Mouse (Mus musculus) intestine, embryonic 16.5 days (tissue): Measurements from ENCODE around the gene Mybpc1. TPM values are rescaled to one million over a fixed set of nuclear protein-coding genes. Genes with fewer than 3 reads are reported as not detected.

ENCODE experiments used
- ATAC-seq: fragments of 200-750 bp; cut with Nextera tagmentation; 2 replicates; pipeline ENCODE4 v1.8.0; 2017; ENCODE audit warnings: moderate TSS enrichment, moderate library complexity
- H3K27ac ChIP-seq: fragments of 300-500 bp; sonication (generic); 2 replicates; pipeline ENCODE4 v1.5.1; 2014; ENCODE audit warnings: mild to moderate bottlenecking, low read length
- H3K27me3 ChIP-seq: fragments of 300-500 bp; sonication (generic); replicated peaks from 2 replicates; pipeline ENCODE4 v1.6.1; 2014; ENCODE audit warnings: low read length, control low read depth, mixed read lengths; ENCODE audit not compliant: control insufficient read depth, insufficient read depth
- H3K36me3 ChIP-seq: fragments of 300-500 bp; sonication (generic); 2 replicates; pipeline ENCODE4 v1.6.1; 2014; ENCODE audit warnings: low read length, control low read depth; ENCODE audit not compliant: control insufficient read depth, insufficient read depth
- H3K4me1 ChIP-seq: fragments of 300-500 bp; sonication (generic); 2 replicates; pipeline ENCODE4 v1.6.1; 2014; ENCODE audit warnings: low read length, control low read depth, mixed read lengths; ENCODE audit not compliant: control insufficient read depth, insufficient read depth
- H3K4me2 ChIP-seq: fragments of 300-500 bp; sonication (generic); 2 replicates; pipeline ENCODE4 v1.6.1; 2014; ENCODE audit warnings: low read depth, low read length, control low read depth
- H3K4me3 ChIP-seq: fragments of 300-500 bp; sonication (generic); 2 replicates; pipeline ENCODE4 v1.5.1; 2014; ENCODE audit warnings: mild to moderate bottlenecking, low read length
- H3K9ac ChIP-seq: fragments of 300-500 bp; sonication (generic); 2 replicates; pipeline ENCODE4 v1.6.1; 2014; ENCODE audit warnings: low read depth, low read length
- H3K9me3 ChIP-seq: fragments of 300-500 bp; sonication (generic); 2 replicates; pipeline ENCODE4 v1.6.1; 2016; ENCODE audit warnings: low read length, control low read depth; ENCODE audit not compliant: control insufficient read depth
- WGBS: fragments of 180-500 bp; shearing (Covaris S2); extraction: QIAGEN DNeasy Blood & Tissue Kit; methylation state at CpG from one replicate; pipeline ENCODE4 v1.1.7; 2014; 5-methylcytosine and 5-hydroxymethylcytosine counted together
- polyA plus RNA-seq: library from polyadenylated mRNA; unstranded; fragments of >200 nt; fragmentation: Nextera tagmentation; extraction: Ambion mirVana; gene quantifications from 2 replicates; pipeline ENCODE4 v1.2.1, GENCODE M21; 2015

Mybpc1 gene
- polyA plus RNA-seq: 1.9 and 2.8 TPM in 2 replicates

DNA sequence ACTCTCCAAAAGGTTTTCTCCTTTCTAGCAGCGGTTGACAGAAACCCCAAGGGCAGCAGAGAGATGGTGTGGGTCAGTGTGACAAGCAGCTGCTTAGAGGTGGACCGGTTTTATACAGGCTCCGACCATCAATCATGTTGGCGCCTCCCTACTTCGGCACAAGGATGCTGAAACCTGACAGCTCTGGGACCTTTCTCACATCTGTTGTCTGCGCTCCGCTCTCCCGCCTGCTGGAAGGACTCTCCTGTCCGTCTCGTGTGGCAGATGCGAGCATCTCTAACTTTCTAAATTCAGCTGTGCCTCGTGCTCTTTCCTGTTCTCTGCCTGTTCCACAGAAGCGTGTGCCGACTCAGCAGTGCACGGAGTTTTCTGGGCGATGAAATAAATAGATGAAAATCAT, at the start of gene Mybpc1:
Mybpc1 (minus strand) TSS at position 210 of the 400 bp plus-strand sequence.
- H3K4me1 ChIP-seq: no peaks in the 10 kb centered on the region
- no peak for ATAC-seq
- no peaks in the 10 kb centered on the region for H3K27me3 ChIP-seq
- 27% methylated on average over 16 of the region's 16 CpGs for WGBS
- no peak within 1 kb of the TSS for H3K4me2 ChIP-seq
- no peak within 1 kb of the TSS for H3K27ac ChIP-seq
- no peak within 1 kb of the TSS for H3K4me3 ChIP-seq
- H3K36me3 ChIP-seq: no peaks in the 10 kb centered on the region
- H3K9ac ChIP-seq: no peak within 1 kb of the TSS
- H3K9me3 ChIP-seq: no peaks in the 10 kb centered on the region

DNA sequence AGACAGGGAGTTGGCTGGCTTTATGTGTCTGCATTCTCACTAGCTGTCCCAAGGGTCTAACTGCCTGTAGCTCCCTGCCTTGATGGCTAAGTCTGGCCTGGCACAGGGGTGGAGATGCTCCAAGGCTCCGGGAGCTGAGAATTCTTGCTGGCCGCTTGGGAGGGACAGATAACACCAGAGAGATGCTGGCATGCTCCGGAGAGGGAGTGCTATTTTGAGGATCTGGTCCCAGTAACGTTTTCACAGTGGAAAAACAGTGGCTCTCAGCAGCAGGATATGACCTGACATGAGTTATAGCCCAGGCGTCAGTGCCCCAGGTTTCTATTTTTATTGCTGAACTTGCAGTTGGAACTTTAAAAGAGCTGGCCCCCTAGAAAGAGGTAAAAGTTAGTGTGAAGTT, 40.5 kb upstream of the Mybpc1 start:
- no peaks in the 10 kb centered on the region for H3K27me3 ChIP-seq
- H3K4me1 ChIP-seq: 0 out of 2 replicates have a peak, but pooled peaks cover 2% of the 10 kb centered on the region
- no peaks in the 10 kb centered on the region for H3K9me3 ChIP-seq
- WGBS: 49% methylated on average over 5 of the region's 5 CpGs
- H3K27ac ChIP-seq: no peak overlapping the region
- H3K4me3 ChIP-seq: no peak overlapping the region
- no peak overlapping the region for H3K9ac ChIP-seq
- no peak overlapping the region for H3K4me2 ChIP-seq
- H3K36me3 ChIP-seq: no peaks in the 10 kb centered on the region
- ATAC-seq: no peak

DNA sequence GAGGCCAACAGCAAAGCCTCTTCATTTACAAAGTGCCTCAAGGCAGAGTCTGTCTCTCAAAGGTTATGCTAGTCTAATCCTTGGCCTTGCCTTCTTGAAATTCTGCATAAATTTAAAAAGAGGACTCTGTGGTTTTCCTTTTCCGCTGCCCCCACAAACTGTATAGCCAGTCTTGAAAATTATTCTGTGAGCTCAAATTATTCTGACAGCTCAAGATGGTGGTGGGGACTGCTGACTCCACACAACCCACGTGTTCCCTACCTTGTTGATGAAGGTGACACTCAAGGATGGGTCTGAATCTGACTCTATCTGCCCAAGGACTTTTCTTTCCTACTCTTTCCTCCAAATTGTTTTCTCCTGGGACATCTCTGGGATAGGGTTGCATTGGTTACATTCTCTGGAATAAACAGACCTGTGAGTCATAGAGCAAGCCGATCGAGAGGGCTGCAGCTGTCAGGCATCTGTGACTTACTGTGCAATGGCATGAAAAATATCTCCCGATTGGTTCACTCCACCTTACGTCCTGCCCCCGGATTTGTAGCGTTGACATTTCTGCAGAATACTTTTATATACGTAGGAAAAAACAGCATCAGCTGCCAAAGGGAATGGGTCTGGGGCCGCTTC, 26.5 kb upstream of the Mybpc1 start:
- Histone ChIP-seq H3K9me3 (no peaks in the 10 kb centered on the region), H3K4me1 (no peaks in the 10 kb centered on the region), H3K27me3 (no peaks in the 10 kb centered on the region), H3K36me3 (no peaks in the 10 kb centered on the region), H3K4me2 (no peak overlapping the region), H3K4me3 (no peak overlapping the region), H3K9ac (no peak overlapping the region), H3K27ac (no peak overlapping the region)
- ATAC-seq: no peak
- WGBS: 67% methylated on average over 10 of the region's 10 CpGs

DNA sequence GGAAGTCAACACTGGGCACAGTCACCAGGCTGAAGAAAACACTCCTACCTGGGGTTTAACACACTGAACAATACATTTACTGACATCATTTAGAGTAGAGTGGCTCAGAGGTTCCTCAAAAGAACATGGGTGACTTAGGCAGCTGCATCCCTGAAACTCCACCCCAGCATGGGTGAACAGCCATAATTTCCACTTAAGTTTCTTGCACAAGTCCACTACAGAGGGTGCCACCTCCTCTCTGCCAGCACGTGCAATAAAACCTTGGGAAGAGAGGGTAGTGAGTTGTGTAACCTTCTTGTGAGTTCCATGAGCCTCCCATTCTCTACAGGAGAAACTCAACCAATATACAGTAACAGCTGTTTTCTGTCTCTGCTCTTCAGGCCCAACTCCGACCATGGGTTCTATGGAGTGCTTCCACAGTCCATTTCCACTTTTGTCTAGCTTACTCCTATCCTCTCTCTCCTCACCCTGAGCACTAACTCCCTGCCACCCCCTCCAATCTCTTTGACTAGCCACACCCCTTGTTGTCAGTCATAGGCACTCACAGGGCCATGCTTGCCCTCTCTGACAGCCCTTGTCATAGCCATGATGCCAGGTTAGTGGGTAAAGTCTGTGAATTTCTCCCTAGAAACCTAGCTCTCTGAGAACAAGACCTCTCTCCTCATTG, 25.8 kb upstream of the Mybpc1 start:
- no peak overlapping the region for H3K4me3 ChIP-seq

DNA sequence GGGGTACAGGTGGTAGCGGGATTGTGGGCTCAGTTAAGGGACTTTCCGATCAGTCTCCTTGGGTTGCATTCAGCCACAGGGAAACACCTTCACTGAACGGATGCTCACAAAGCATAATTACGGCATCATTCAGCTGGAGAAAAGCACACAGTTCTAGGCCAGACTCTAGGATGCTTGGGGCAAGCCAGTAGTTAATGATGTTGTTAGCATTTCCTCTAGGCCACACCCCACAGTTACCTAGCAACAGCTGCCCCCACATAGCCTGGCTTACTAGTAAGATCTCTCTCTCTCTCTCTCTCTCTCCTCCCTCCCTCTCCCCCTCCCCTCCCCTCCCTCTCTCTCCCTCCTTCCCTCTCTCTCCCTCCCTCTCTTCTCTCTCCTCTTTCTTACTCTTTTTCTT, 22.1 kb upstream of the Mybpc1 start:
- Histone ChIP-seq H3K9ac (no peak overlapping the region), H3K4me2 (no peak overlapping the region), H3K27ac (no peak overlapping the region), H3K36me3 (no peaks in the 10 kb centered on the region), H3K4me1 (no peaks in the 10 kb centered on the region), H3K4me3 (no peak overlapping the region), H3K27me3 (no peaks in the 10 kb centered on the region), H3K9me3 (no peaks in the 10 kb centered on the region)
- WGBS: 77% methylated on average over 4 of the region's 4 CpGs
- ATAC-seq: no peak

More for the DNA sequence above, 25.8 kb upstream of the Mybpc1 start:
- H3K36me3 ChIP-seq: no peaks in the 10 kb centered on the region
- ATAC-seq: no peak
- no peak overlapping the region for H3K27ac ChIP-seq
- H3K27me3 ChIP-seq: no peaks in the 10 kb centered on the region
- WGBS: 84% methylated on average over 2 of the region's 2 CpGs
- no peak overlapping the region for H3K9ac ChIP-seq
- H3K4me1 ChIP-seq: no peaks in the 10 kb centered on the region
- no peaks in the 10 kb centered on the region for H3K9me3 ChIP-seq
- no peak overlapping the region for H3K4me2 ChIP-seq

DNA sequence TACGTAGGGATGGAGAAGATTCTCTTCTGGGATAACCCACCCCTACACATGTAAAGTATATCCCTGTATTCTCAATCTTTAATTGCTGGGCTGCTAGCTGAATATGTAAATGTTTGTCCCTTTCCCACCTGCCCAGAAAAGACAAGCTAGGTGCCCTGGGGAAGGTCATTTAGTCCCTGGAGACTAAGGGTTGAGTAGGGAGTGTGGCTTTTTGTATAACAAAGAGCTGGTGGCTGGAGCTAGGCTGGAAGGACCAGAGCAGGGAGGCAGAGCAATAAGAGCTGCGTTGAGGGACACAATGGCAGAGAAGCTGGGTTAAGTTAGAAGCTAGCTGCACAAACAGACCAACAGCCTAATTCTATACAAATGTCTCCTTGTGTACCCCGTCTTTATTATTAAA, 21.2 kb upstream of the Mybpc1 start:
- Histone ChIP-seq H3K36me3 (no peaks in the 10 kb centered on the region), H3K4me2 (no peak overlapping the region), H3K4me3 (no peak overlapping the region), H3K4me1 (no peaks in the 10 kb centered on the region), H3K9me3 (no peaks in the 10 kb centered on the region), H3K27ac (no peak overlapping the region), H3K9ac (no peak overlapping the region), H3K27me3 (no peaks in the 10 kb centered on the region)
- WGBS: 74% methylated on average over 3 of the region's 3 CpGs
- ATAC-seq: no peak

DNA sequence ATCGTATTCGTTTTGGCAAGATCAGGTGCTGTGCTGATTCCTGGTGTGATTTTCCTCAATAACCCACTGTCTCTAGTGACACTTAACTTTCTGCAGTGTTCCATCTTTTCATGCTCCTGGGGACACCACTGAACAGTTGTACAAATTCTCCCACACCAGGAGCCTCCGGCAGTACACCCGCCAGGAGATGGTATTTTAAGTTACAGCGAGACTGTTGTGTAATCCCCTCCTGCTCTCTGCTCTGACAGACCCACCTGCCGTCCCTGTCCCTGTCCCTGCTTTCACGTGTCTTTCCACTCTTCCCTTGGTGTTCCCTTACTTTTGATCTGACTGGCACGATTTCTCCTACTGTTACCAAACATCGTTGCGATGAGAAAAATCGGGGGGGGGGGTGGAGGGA, 19.3 kb upstream of the Mybpc1 start:
- Histone ChIP-seq H3K4me3 (no peak overlapping the region), H3K4me1 (no peaks in the 10 kb centered on the region), H3K9me3 (no peaks in the 10 kb centered on the region), H3K27ac (no peak overlapping the region), H3K36me3 (no peaks in the 10 kb centered on the region), H3K4me2 (no peak overlapping the region), H3K27me3 (no peaks in the 10 kb centered on the region), H3K9ac (no peak overlapping the region)
- no peak for ATAC-seq
- WGBS: 88% methylated on average over 11 of the region's 11 CpGs

DNA sequence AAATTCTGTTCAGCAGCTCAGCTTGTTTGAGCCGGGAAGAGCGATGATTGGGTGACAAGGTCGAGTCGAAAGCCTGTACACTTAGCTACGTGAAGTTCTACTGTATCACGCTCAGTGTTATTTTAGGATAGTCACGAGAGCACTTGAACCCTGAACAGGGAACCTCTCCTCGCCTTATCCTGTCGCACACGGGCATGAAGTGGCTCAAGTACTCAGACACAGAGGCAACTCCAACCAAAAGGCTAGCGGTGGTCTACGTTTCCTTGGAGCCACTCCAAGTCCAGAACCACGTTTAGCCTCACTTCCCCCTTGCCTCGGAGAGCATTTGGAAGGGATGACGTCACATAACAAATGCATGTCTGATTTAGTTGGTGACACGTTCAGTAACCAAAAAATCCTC, 17.7 kb upstream of the Mybpc1 start:
- ATAC-seq: no peak
- no peaks in the 10 kb centered on the region for H3K27me3 ChIP-seq
- no peak overlapping the region for H3K4me2 ChIP-seq

DNA sequence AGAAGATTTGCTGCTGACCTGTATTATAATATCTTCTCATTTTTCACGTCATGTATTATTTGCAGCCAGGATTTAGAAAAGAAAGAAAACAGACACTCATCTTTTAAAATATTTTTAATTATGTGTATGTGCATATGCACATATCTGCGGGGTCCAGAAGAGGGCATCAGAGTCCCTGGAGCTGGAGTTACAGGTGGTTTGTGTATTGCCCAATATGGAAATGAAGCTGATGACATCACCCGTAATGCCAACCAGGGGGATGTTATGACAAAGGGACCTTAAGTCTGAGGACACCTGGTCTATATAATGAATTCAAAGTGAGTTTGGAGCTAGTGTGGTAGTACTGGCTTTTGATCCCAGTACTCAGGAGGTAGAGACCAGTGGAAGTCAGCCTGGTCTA, 15.9 kb upstream of the Mybpc1 start:
- no peak overlapping the region for H3K4me2 ChIP-seq
- H3K4me1 ChIP-seq: no peaks in the 10 kb centered on the region
- no peak for ATAC-seq
- 90% methylated on average over 3 of the region's 3 CpGs for WGBS
- H3K9ac ChIP-seq: no peak overlapping the region
- no peaks in the 10 kb centered on the region for H3K9me3 ChIP-seq
- no peak overlapping the region for H3K4me3 ChIP-seq
- no peaks in the 10 kb centered on the region for H3K27me3 ChIP-seq
- H3K27ac ChIP-seq: no peak overlapping the region
- H3K36me3 ChIP-seq: no peaks in the 10 kb centered on the region

More for the DNA sequence above, 17.7 kb upstream of the Mybpc1 start:
- Histone ChIP-seq H3K9ac (no peak overlapping the region), H3K4me1 (no peaks in the 10 kb centered on the region), H3K36me3 (no peaks in the 10 kb centered on the region), H3K27ac (no peak overlapping the region), H3K9me3 (no peaks in the 10 kb centered on the region), H3K4me3 (no peak overlapping the region)
- 82% methylated on average over 16 of the region's 16 CpGs for WGBS
